ENCODE assay signal across 9 mouse cellular contexts in the genomic region with DNA sequence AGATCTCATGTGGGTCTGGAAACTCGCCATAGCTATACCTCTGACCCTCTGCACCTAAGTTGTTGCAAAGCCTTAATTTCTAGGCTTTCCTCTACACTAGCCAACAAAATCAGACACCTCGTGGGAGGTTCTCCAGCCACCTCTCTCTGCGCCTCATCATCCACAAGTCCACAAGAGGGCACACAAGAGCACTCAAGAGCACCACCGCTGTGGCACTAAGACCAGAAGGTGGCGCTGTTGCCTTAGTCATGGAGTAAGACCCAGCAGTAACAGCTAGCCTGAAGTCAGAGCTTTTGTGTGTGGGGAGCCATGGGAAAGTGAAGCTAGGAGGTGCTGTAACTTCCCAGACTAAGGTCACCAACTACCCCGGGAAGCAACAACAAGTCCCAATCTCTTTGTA. TPM values are rescaled to one million over a fixed set of nuclear protein-coding genes. Genes with fewer than 3 reads are reported as not detected.
DNase-seq lines count a peak whose midpoint lies in the region; ATAC-seq lines count a peak whose summit lies in the region.
"Had no signal": no experiment of that assay in that cellular context is flagged by ENCODE, and none has a peak within 500 bp of the region (broad histone marks: within the 10 kb centered on the region; RNA-seq: fewer than 3 reads in every experiment).

No protein-coding gene starts in this region.

- H3K36me3 ChIP-seq in heart, embryonic 14.5 days (ENCODE audit: control insufficient read depth, insufficient read depth, low read length) = no peaks in the 10 kb centered on the region
- no peaks in the 10 kb centered on the region for H3K36me3 ChIP-seq in liver, embryonic 11.5 days (ENCODE audit: control insufficient read depth, insufficient read depth, low read length)
- H3K36me3 ChIP-seq in neural tube, embryonic 11.5 days (ENCODE audit: control insufficient read depth, insufficient read depth, low read length) = no peaks in the 10 kb centered on the region
- no peaks in the 10 kb centered on the region for H3K36me3 ChIP-seq in stomach, embryonic 16.5 days (ENCODE audit: control insufficient read depth, insufficient read depth, low read length)
- H3K36me3 ChIP-seq: heart, embryonic 13.5 days had no signal

- no peak overlapping the region for H3K27ac ChIP-seq in heart, embryonic 14.5 days (replicated peaks in 1 of 2; ENCODE audit: control insufficient read depth in 1 of 2, insufficient read depth in 1 of 2, low read depth in 2 of 2, low read length in 2 of 2)
- H3K27ac ChIP-seq in liver, embryonic 11.5 days (ENCODE audit: low read depth, low read length) = no peak overlapping the region
- no peak overlapping the region for H3K27ac ChIP-seq in neural tube, embryonic 11.5 days (ENCODE audit: low read depth, low read length)
- no peak overlapping the region for H3K27ac ChIP-seq in stomach, embryonic 16.5 days (ENCODE audit: low read length)
- H3K27ac ChIP-seq: heart, embryonic 13.5 days had no signal

- H3K9ac ChIP-seq in heart, embryonic 14.5 days (ENCODE audit: low read length) = no peak overlapping the region
- no peak overlapping the region for H3K9ac ChIP-seq in liver, embryonic 11.5 days (ENCODE audit: low read depth, low read length)
- no peak overlapping the region for H3K9ac ChIP-seq in neural tube, embryonic 11.5 days (ENCODE audit: low read length)
- H3K9ac ChIP-seq in stomach, embryonic 16.5 days (ENCODE audit: low read length) = no peak overlapping the region
- H3K9ac ChIP-seq: heart, embryonic 13.5 days had no signal

- H3K4me2 ChIP-seq in heart, embryonic 14.5 days (ENCODE audit: low read length) = no peak overlapping the region
- H3K4me2 ChIP-seq in liver, embryonic 11.5 days = no peak overlapping the region
- no peak overlapping the region for H3K4me2 ChIP-seq in neural tube, embryonic 11.5 days (ENCODE audit: low read depth)
- no peak overlapping the region for H3K4me2 ChIP-seq in stomach, embryonic 16.5 days (ENCODE audit: low read depth, low read length)
- H3K4me2 ChIP-seq: heart, embryonic 13.5 days had no signal

- ATAC-seq in CD4-positive, CD25-positive, alpha-beta regulatory T cell, adult 4 months = peak; percentile 93
- peak; percentile 65; the same call in 1 of the 2 replicates for ATAC-seq in heart, embryonic 14.5 days (ENCODE audit: insufficient number of reproducible peaks, insufficient read depth, low FRiP score, low read depth)
- peak; percentile 63 for ATAC-seq in liver, embryonic 11.5 days (replicated peaks; ENCODE audit: low FRiP score)
- ATAC-seq in neural tube, embryonic 11.5 days (ENCODE audit: insufficient read depth, low FRiP score, low TSS enrichment) = peak; percentile 91
- peak; percentile 91 for ATAC-seq in stomach, embryonic 16.5 days (ENCODE audit: insufficient read depth, low FRiP score)

- H3K9me3 ChIP-seq in heart, embryonic 14.5 days (ENCODE audit: control insufficient read depth, low read length) = no peaks in the 10 kb centered on the region
- H3K9me3 ChIP-seq in liver, embryonic 11.5 days (ENCODE audit: control insufficient read depth, low read length) = no peaks in the 10 kb centered on the region
- no peaks in the 10 kb centered on the region for H3K9me3 ChIP-seq in neural tube, embryonic 11.5 days (ENCODE audit: control insufficient read depth, low read length)
- no peaks in the 10 kb centered on the region for H3K9me3 ChIP-seq in stomach, embryonic 16.5 days (replicated peaks; ENCODE audit: control insufficient read depth, low read length)
- H3K9me3 ChIP-seq: heart, embryonic 13.5 days had no signal

- peaks cover 6 to 11% of the 10 kb centered on the region in 2 experiments; a peak in 3 of 4 replicates for H3K4me1 ChIP-seq in heart, embryonic 14.5 days (ENCODE audit: control insufficient read depth in 2 of 2, insufficient read depth in 2 of 2, low read length in 2 of 2)
- no peaks in the 10 kb centered on the region for H3K4me1 ChIP-seq in liver, embryonic 11.5 days (replicated peaks; ENCODE audit: control insufficient read depth, insufficient read depth, low read length)
- no peaks in the 10 kb centered on the region for H3K4me1 ChIP-seq in neural tube, embryonic 11.5 days (ENCODE audit: control insufficient read depth, insufficient read depth, low read length)
- no peaks in the 10 kb centered on the region for H3K4me1 ChIP-seq in stomach, embryonic 16.5 days (ENCODE audit: control insufficient read depth, insufficient read depth, low read length)

- H3K4me3 ChIP-seq in heart, embryonic 14.5 days (ENCODE audit: control insufficient read depth in 1 of 2, insufficient read depth in 1 of 2, low read depth in 1 of 2, low read length in 2 of 2) = no peak overlapping the region
- no peak overlapping the region for H3K4me3 ChIP-seq in liver, embryonic 11.5 days (ENCODE audit: low read depth, low read length)
- no peak overlapping the region for H3K4me3 ChIP-seq in neural tube, embryonic 11.5 days (ENCODE audit: low read depth, low read length)
- no peak overlapping the region for H3K4me3 ChIP-seq in stomach, embryonic 16.5 days (replicated peaks; ENCODE audit: low read length)
- H3K4me3 ChIP-seq: heart, embryonic 13.5 days had no signal

- WGBS in heart, embryonic 14.5 days = 2% methylated on average over 6 of the region's 6 CpGs
- WGBS in liver, embryonic 11.5 days = 5% methylated on average over 6 of the region's 6 CpGs
- WGBS in neural tube, embryonic 11.5 days = 4% methylated on average over 6 of the region's 6 CpGs
- WGBS in stomach, embryonic 16.5 days = under 1% methylated on average over 6 of the region's 6 CpGs

- peak; percentile 56 for DNase-seq in c-Kit-negative CD71-positive TER-119-positive erythroid progenitor cells, embryonic 14.5 days (ENCODE audit: low read depth, low spot score)
- DNase-seq in fibroblast of lung, adult 2 months (ENCODE audit: low read depth) = peak; percentile 91
- DNase-seq in kidney, postnatal 10 days = peak; percentile 97
- DNase-seq in liver, embryonic 11.5 days (ENCODE audit: low spot score) = peak; percentile 74
- peak; percentile 96 for DNase-seq in neural tube, embryonic 11.5 days (ENCODE audit: low spot score)

- no peaks in the 10 kb centered on the region for H3K27me3 ChIP-seq in heart, embryonic 14.5 days (ENCODE audit: control insufficient read depth, insufficient read depth, low read length)
- no peaks in the 10 kb centered on the region for H3K27me3 ChIP-seq in liver, embryonic 11.5 days (replicated peaks; ENCODE audit: control insufficient read depth, insufficient read depth, low read length)
- H3K27me3 ChIP-seq in neural tube, embryonic 11.5 days (ENCODE audit: control insufficient read depth, insufficient read depth, low read length) = no peaks in the 10 kb centered on the region
- H3K27me3 ChIP-seq in stomach, embryonic 16.5 days (ENCODE audit: control insufficient read depth, insufficient read depth, low read length) = no peaks in the 10 kb centered on the region

RNA-seq across cellular contexts. Expression of a gene that starts 53.6 kb away (rescaled TPM):
- polyA plus RNA-seq in CD4-positive, CD25-positive, alpha-beta regulatory T cell, adult 4 months (2017; shearing (Covaris generic)) = 10 to 100 TPM; 11.3 to 15.6 TPM
- 17.0 and 19.3 TPM in 2 replicates for polyA plus RNA-seq in heart, embryonic 14.5 days (2014; fragmentation: Nextera tagmentation; extraction: Ambion mirVana)
- 14.2 and 14.4 TPM in 2 replicates for polyA plus RNA-seq in liver, embryonic 11.5 days (2014; fragmentation: Nextera tagmentation; extraction: Ambion mirVana)
- 30.4 and 32.3 TPM in 2 replicates for polyA plus RNA-seq in neural tube, embryonic 11.5 days (2014; fragmentation: Nextera tagmentation; extraction: Ambion mirVana)
- 17.5 and 19.2 TPM in 2 replicates for polyA plus RNA-seq in stomach, embryonic 16.5 days (2015; fragmentation: Nextera tagmentation; extraction: Ambion mirVana)
